Mouse (Mus musculus) heart, adult 2 months (tissue): Measurements from ENCODE around the gene Pla2g2c. TPM values are rescaled to one million over a fixed set of nuclear protein-coding genes. Genes with fewer than 3 reads are reported as not detected.

Experiments used
- DNase-seq, 2 experiments: peaks; one replicate each; pipeline ENCODE4 v3.0.0; 2021
- H3K27ac ChIP-seq: fragments of 200-600 bp; 2 replicates; pipeline ENCODE4 v1.8.1; 2022
- H3K27me3 ChIP-seq: fragments of 200-500 bp; 2 replicates; pipeline ENCODE4 v1.6.1; 2012; ENCODE audit warnings: mild to moderate bottlenecking, low read length, inconsistent platforms, mixed read lengths; ENCODE audit not compliant: control insufficient read depth, insufficient read depth
- H3K36me3 ChIP-seq: fragments of 200-500 bp; 2 replicates; pipeline ENCODE4 v1.6.1; 2012; ENCODE audit warnings: low read length, inconsistent platforms; ENCODE audit not compliant: control insufficient read depth, insufficient read depth
- H3K4me1 ChIP-seq: fragments of 200-500 bp; 2 replicates; pipeline ENCODE4 v1.6.1; 2011; ENCODE audit warnings: low read length; ENCODE audit not compliant: control insufficient read depth, insufficient read depth
- H3K4me3 ChIP-seq: fragments of 200-600 bp; 2 replicates; pipeline ENCODE4 v1.8.1; 2022
- H3K79me2 ChIP-seq: fragments of 200-500 bp; replicated peaks from 2 replicates; pipeline ENCODE4 v1.6.1; 2012; ENCODE audit warnings: mild to moderate bottlenecking, inconsistent platforms, low read length, moderate library complexity, mixed read lengths; ENCODE audit not compliant: control insufficient read depth, insufficient read depth
- H3K9ac ChIP-seq: fragments of 200-500 bp; 2 replicates; pipeline ENCODE4 v1.6.1; 2012; ENCODE audit warnings: low read depth, mild to moderate bottlenecking, control low read depth, inconsistent platforms, low read length, mixed read lengths
- CTCF ChIP-seq: fragments of 200-600 bp; IDR thresholded peaks from 2 replicates; pipeline ENCODE4 v1.8.1; 2022; ENCODE audit warnings: antibody characterized with exemption, mild to moderate bottlenecking, moderate library complexity
- EP300 ChIP-seq: fragments of 200-500 bp; IDR thresholded peaks from 2 replicates; pipeline ENCODE4 v1.6.1; 2011; ENCODE audit warnings: low read depth, low read length, control low read depth; ENCODE audit not compliant: insufficient read depth
- POLR2A ChIP-seq: fragments of 200-500 bp; IDR thresholded peaks from 2 replicates; pipeline ENCODE4 v1.6.1; 2011; ENCODE audit warnings: mild to moderate bottlenecking, low read depth, low read length, control low read depth; ENCODE audit not compliant: insufficient read depth
- whole genome bisulfite sequencing: fragments of 180-500 bp; shearing (Covaris S2); methylation state at CpG from one replicate; pipeline ENCODE4 v1.1.7; 2018; 5-methylcytosine and 5-hydroxymethylcytosine counted together
- intact Hi-C: fragments of 180-260 bp; cut with DNase I; formaldehyde crosslinking; loops from one replicate; pipeline ENCODE4 v1.15.1; 2025
- polyA plus RNA-seq: library from polyadenylated mRNA; depleted of rRNA; stranded (reverse); fragments of >200 nt; gene quantifications from 2 replicates; pipeline ENCODE4 v1.2.3, GENCODE M21; 2012
- total RNA-seq, 2 experiments: library from RNA; stranded (reverse); gene quantifications; 2 replicates each; pipeline ENCODE4 v1.2.3; 2021

Gene Pla2g2c
- total and polyA plus RNA-seq, 3 experiments: 0.14 to 0.98 TPM; not detected in 1

GRCm38 (mm10) chr4:138689094-138689512 is 35.5 kb upstream of the Pla2g2c start:
- Histone ChIP-seq H3K9ac (no peak overlapping the region), H3K4me3 (no peak overlapping the region), H3K4me1 (no peaks in the 10 kb centered on the region), H3K27ac (no peak overlapping the region), H3K79me2 (no peaks in the 10 kb centered on the region), H3K27me3 (peaks cover 3% of the 10 kb centered on the region; the same call in 1 of the 2 replicates), H3K36me3 (no peaks in the 10 kb centered on the region)
- no peak for TF ChIP-seq CTCF
- no peak for TF ChIP-seq POLR2A
- TF ChIP-seq EP300: no peak
- intact Hi-C loops: no loop called here
- WGBS: 18% methylated on average over 3 of the region's 3 CpGs
- no peak for DNase-seq

GRCm38 (mm10) chr4:138690561-138690960 is 34.0 kb upstream of the Pla2g2c start:
- Histone ChIP-seq H3K27ac (no peak overlapping the region), H3K4me3 (no peak overlapping the region), H3K4me1 (no peaks in the 10 kb centered on the region), H3K9ac (no peak overlapping the region), H3K36me3 (no peaks in the 10 kb centered on the region), H3K27me3 (peaks cover 3% of the 10 kb centered on the region; the same call in 1 of the 2 replicates), H3K79me2 (no peaks in the 10 kb centered on the region)
- intact Hi-C loops: no loop called here
- no peak for DNase-seq
- WGBS: 7% methylated on average over 4 of the region's 4 CpGs
- TF ChIP-seq EP300: no peak
- TF ChIP-seq CTCF: no peak
- no peak for TF ChIP-seq POLR2A

GRCm38 (mm10) chr4:138691443-138692181 is 33.0 kb upstream of the Pla2g2c start:
- no peak overlapping the region for H3K27ac ChIP-seq
- H3K4me1 ChIP-seq: no peaks in the 10 kb centered on the region
- no peak overlapping the region for H3K9ac ChIP-seq
- H3K4me3 ChIP-seq: no peak overlapping the region
- H3K27me3 ChIP-seq: peaks cover 3% of the 10 kb centered on the region; the same call in 1 of the 2 replicates
- DNase-seq: no peak
- no peaks in the 10 kb centered on the region for H3K79me2 ChIP-seq
- WGBS: 7% methylated on average over 19 of the region's 19 CpGs
- H3K36me3 ChIP-seq: no peaks in the 10 kb centered on the region
- intact Hi-C loops: no loop called here
- TF ChIP-seq POLR2A (no peak), CTCF (no peak), EP300 (no peak)

GRCm38 (mm10) chr4:138693043-138693692 is 31.4 kb upstream of the Pla2g2c start:
- no peak for DNase-seq
- Histone ChIP-seq H3K36me3 (no peaks in the 10 kb centered on the region), H3K27ac (no peak overlapping the region), H3K4me3 (no peak overlapping the region), H3K9ac (no peak overlapping the region), H3K4me1 (no peaks in the 10 kb centered on the region), H3K79me2 (no peaks in the 10 kb centered on the region), H3K27me3 (peaks cover 3% of the 10 kb centered on the region; the same call in 1 of the 2 replicates)
- 72% methylated on average over 12 of the region's 12 CpGs for WGBS
- intact Hi-C loops: no loop called here
- TF ChIP-seq EP300 (no peak), CTCF (no peak), POLR2A (no peak)

- TF ChIP-seq EP300 (no peak), CTCF (no peak), POLR2A (no peak)
- H3K27me3 ChIP-seq: 0 out of 2 replicates have a peak, but pooled peaks cover 1% of the 10 kb centered on the region
- no peak overlapping the region for H3K27ac ChIP-seq
- WGBS: 42% methylated on average over 7 of the region's 7 CpGs
- H3K79me2 ChIP-seq: no peaks in the 10 kb centered on the region
- no peak for DNase-seq
- intact Hi-C loops: loop anchor here (5.0 kb wide), 1 partner anchor 134 kb away; no protein-coding TSS in a partner anchor
- no peak overlapping the region for H3K4me3 ChIP-seq
- no peaks in the 10 kb centered on the region for H3K36me3 ChIP-seq
- H3K9ac ChIP-seq: no peak overlapping the region
- no peaks in the 10 kb centered on the region for H3K4me1 ChIP-seq
These were observed 27.9 kb upstream of the Pla2g2c start for GRCm38 (mm10) chr4:138696720-138697119.

GRCm38 (mm10) chr4:138697166-138697860 is 27.3 kb upstream of the Pla2g2c start:
- no peak overlapping the region for H3K4me3 ChIP-seq
- no peaks in the 10 kb centered on the region for H3K4me1 ChIP-seq
- no peak for TF ChIP-seq CTCF
- no peak for TF ChIP-seq EP300
- no peak for TF ChIP-seq POLR2A
- 0 out of 2 replicates have a peak, but pooled peaks cover 1% of the 10 kb centered on the region for H3K27me3 ChIP-seq
- intact Hi-C loops: loop anchor here (5.0 kb wide), 1 partner anchor 135 kb away; no protein-coding TSS in a partner anchor
- no peaks in the 10 kb centered on the region for H3K36me3 ChIP-seq
- no peak overlapping the region for H3K9ac ChIP-seq
- DNase-seq: no peak
- no peak overlapping the region for H3K27ac ChIP-seq
- H3K79me2 ChIP-seq: no peaks in the 10 kb centered on the region
- WGBS: 61% methylated on average over 10 of the region's 10 CpGs
